Mouse (Mus musculus) subcutaneous adipose tissue, adult 2 months (tissue): ENCODE results near the gene Creb5. TPM values are rescaled to one million over a fixed set of nuclear protein-coding genes. Genes with fewer than 3 reads are reported as not detected.

Experiments
- polyA plus RNA-seq: library from polyadenylated mRNA; depleted of rRNA; stranded (reverse); fragments of >200 nt; gene quantifications from 2 replicates; pipeline ENCODE4 v1.2.3, GENCODE M21; 2012; ENCODE audit warnings: low replicate concordance; rRNA removed

The Creb5 gene
- 4.9 and 11.5 TPM in 2 replicates for polyA plus RNA-seq

GRCm38 (mm10) chr6:53287038-53287561 is at the start of gene Creb5:
Creb5 (plus strand) TSS chr6:53287270.

Other genes with a start within 250 kb of the Creb5 start
- 8.0 and 10.7 TPM in 2 replicates for gene Jazf1, start 218.6 kb upstream of the Creb5 start, polyA plus RNA-seq